In genomic region chr1:165035618-165036017, GRCm38 (mm10) we compare ENCODE assay signal across 9 mouse cellular contexts.
DNase-seq lines count a peak whose midpoint lies in the region; ATAC-seq and TF ChIP-seq lines count a peak whose summit lies in the region.
"Had no signal": no experiment of that assay in that cellular context is flagged by ENCODE, and none has a peak within 500 bp of the region (broad histone marks: within the 10 kb centered on the region; RNA-seq: fewer than 3 reads in every experiment).

No protein-coding gene starts in this region.

- TF ChIP-seq CTCF in bone marrow, adult 2 months (IDR thresholded peaks at IDR 0.05; ENCODE audit: control insufficient read depth, insufficient read depth, low read length), result peak; percentile 44
- peak; percentile 58 for TF ChIP-seq CTCF in hindbrain, postnatal 0 days (IDR thresholded peaks at IDR 0.05; ENCODE audit: low read depth)

- 72% methylated on average over 1 of the region's 1 CpGs for WGBS in bone marrow, adult 2 months
- WGBS in hindbrain, postnatal 0 days, result 95% methylated on average over 1 of the region's 1 CpGs

- H3K4me2 ChIP-seq in hindbrain, postnatal 0 days (ENCODE audit: low read depth, low read length), result no peak overlapping the region

- H3K9me3 ChIP-seq in hindbrain, postnatal 0 days (ENCODE audit: low read length), result no peaks in the 10 kb centered on the region
- H3K9me3 ChIP-seq: megakaryocyte, embryonic 14.5 days had no signal

- no peaks in the 10 kb centered on the region for H3K4me1 ChIP-seq in bone marrow, adult 2 months (ENCODE audit: control insufficient read depth, insufficient read depth, low read length)
- no peaks in the 10 kb centered on the region for H3K4me1 ChIP-seq in hindbrain, postnatal 0 days (ENCODE audit: insufficient read depth, low read length)

- H3K4me3 ChIP-seq in bone marrow, adult 2 months (replicated peaks; ENCODE audit: control insufficient read depth, low read depth, low read length), result no peak overlapping the region
- H3K4me3 ChIP-seq in hindbrain, postnatal 0 days (ENCODE audit: low read length), result no peak overlapping the region
- H3K4me3 ChIP-seq: megakaryocyte, embryonic 14.5 days had no signal

- no peaks in the 10 kb centered on the region for H3K36me3 ChIP-seq in hindbrain, postnatal 0 days (ENCODE audit: insufficient read depth, low read length)

- 0 out of 2 replicates have a peak, but pooled peaks have one; percentile 21 for ATAC-seq in hindbrain, postnatal 0 days
- no peak for ATAC-seq in megakaryocyte-erythroid progenitor cell, adult 5-6 weeks (replicated peaks; ENCODE audit: low FRiP score, low TSS enrichment, poor library complexity, severe bottlenecking)

- intact Hi-C loops in left cerebral cortex, postnatal 36 days (cut with DNase I), result loop anchor here (5.0 kb wide), 2 partner anchors 138 to 353 kb away; no protein-coding TSS in a partner anchor

- H3K27ac ChIP-seq in bone marrow, adult 2 months (ENCODE audit: control insufficient read depth, insufficient read depth, low read depth, low read length, poor library complexity), result no peak overlapping the region
- H3K27ac ChIP-seq in hindbrain, postnatal 0 days, result no peak overlapping the region

- no peak for TF ChIP-seq POLR2A in bone marrow, adult 2 months (IDR thresholded peaks at IDR 0.05; ENCODE audit: borderline replicate concordance, control insufficient read depth, low read depth, low read length)

- H3K9ac ChIP-seq in hindbrain, postnatal 0 days (replicated peaks; ENCODE audit: low read length), result no peak overlapping the region

- peak; percentile 21 for DNase-seq in gastrocnemius, adult 18-20 months (ENCODE audit: low spot score)
- DNase-seq in gastrocnemius, postnatal 25 days, result no peak
- peak; percentile 8 for DNase-seq in A20 (ENCODE audit: low read depth, low spot score)
- DNase-seq in hindbrain, postnatal 0 days (ENCODE audit: low spot score), result peak; percentile 64
- DNase-seq in left cerebral cortex, postnatal 36 days (ENCODE audit: low spot score in 2 of 2), result peak; percentile 51 to 59
- no peak for DNase-seq in yolk sac, embryonic 10.5 days (ENCODE audit: low spot score)

- no peaks in the 10 kb centered on the region for H3K27me3 ChIP-seq in hindbrain, postnatal 0 days (ENCODE audit: insufficient read depth, low read length)

Comparison
In these comparisons a context has a peak if more than half of its experiments do, and no peak if none do; other contexts are left out.
1. DNase-seq: peak in gastrocnemius, adult 18-20 months (single experiment), A20 (single experiment), hindbrain, postnatal 0 days (single experiment) and left cerebral cortex, postnatal 36 days (2 of 2); none in gastrocnemius, postnatal 25 days (single experiment) and yolk sac, embryonic 10.5 days (single experiment).